Mouse (Mus musculus): ENCODE data around the gene Nr3c2. TPM values are rescaled to one million over a fixed set of nuclear protein-coding genes. Genes with fewer than 3 reads are reported as not detected.
A peak's percentile ranks its signal among the peaks of the same experiment; 100 is the strongest.

Nr3c2 gene
- total RNA-seq, 2 experiments from 2014 or later = 29.1 to 35.6 TPM

GRCm38 (mm10) chr8:77133797-77134385 is 234.6 kb downstream of the Nr3c2 start:
- DNase-seq (ENCODE audit: low spot score in 2 of 2) = no peak
- intact Hi-C loops (cut with DNase I) = no loop called here

GRCm38 (mm10) chr8:77145285-77145684 is 246.0 kb downstream of the Nr3c2 start:
- intact Hi-C loops (cut with DNase I) = no loop called here
- no peak for DNase-seq (ENCODE audit: low spot score in 2 of 2)

- DNase-seq (ENCODE audit: low spot score in 2 of 2) = no peak
- intact Hi-C loops (cut with DNase I) = no loop called here
Measured at GRCm38 (mm10) chr8:77154496-77154895, 255.3 kb downstream of the Nr3c2 start.

GRCm38 (mm10) chr8:77169320-77169719 is 270.1 kb downstream of the Nr3c2 start:
- no peak for DNase-seq (ENCODE audit: low spot score in 2 of 2)
- intact Hi-C loops (cut with DNase I) = no loop called here

GRCm38 (mm10) chr8:77169757-77170438 is 270.7 kb downstream of the Nr3c2 start:
- no peak for DNase-seq (ENCODE audit: low spot score in 2 of 2)
- intact Hi-C loops (cut with DNase I) = no loop called here

GRCm38 (mm10) chr8:77170439-77170759 is 271.2 kb downstream of the Nr3c2 start:
- intact Hi-C loops (cut with DNase I) = no loop called here
- no peak for DNase-seq (ENCODE audit: low spot score in 2 of 2)

GRCm38 (mm10) chr8:77173075-77173657 is 273.9 kb downstream of the Nr3c2 start:
- intact Hi-C loops (cut with DNase I) = no loop called here

GRCm38 (mm10) chr8:77173736-77174135 is 274.5 kb downstream of the Nr3c2 start:
- DNase-seq (ENCODE audit: low spot score in 2 of 2) = no peak
- intact Hi-C loops (cut with DNase I) = no loop called here

More at GRCm38 (mm10) chr8:77173075-77173657, 273.9 kb downstream of the Nr3c2 start:
- DNase-seq (ENCODE audit: low spot score in 2 of 2) = no peak

- intact Hi-C loops (cut with DNase I) = no loop called here
- DNase-seq (ENCODE audit: low spot score in 2 of 2) = no peak
Measured at GRCm38 (mm10) chr8:77175471-77175870, 276.2 kb downstream of the Nr3c2 start.

- DNase-seq (ENCODE audit: low spot score in 2 of 2) = no peak
- intact Hi-C loops (cut with DNase I) = no loop called here
Measured at GRCm38 (mm10) chr8:77176343-77176742, 277.1 kb downstream of the Nr3c2 start.

GRCm38 (mm10) chr8:77185816-77186215 is 286.6 kb downstream of the Nr3c2 start:
- DNase-seq (ENCODE audit: low spot score in 2 of 2) = no peak
- intact Hi-C loops (cut with DNase I) = loop anchor here (5.0 kb wide), 1 partner anchor 799 kb away; no protein-coding TSS in a partner anchor

GRCm38 (mm10) chr8:77186914-77187536 is 287.8 kb downstream of the Nr3c2 start:
- intact Hi-C loops (cut with DNase I) = loop anchor here (5.0 kb wide), 1 partner anchor 800 kb away; no protein-coding TSS in a partner anchor
- no peak for DNase-seq (ENCODE audit: low spot score in 2 of 2)

GRCm38 (mm10) chr8:77187748-77188147 is 288.5 kb downstream of the Nr3c2 start:
- intact Hi-C loops (cut with DNase I) = loop anchor here (5.0 kb wide), 1 partner anchor 800 kb away; no protein-coding TSS in a partner anchor
- no peak for DNase-seq (ENCODE audit: low spot score in 2 of 2)

GRCm38 (mm10) chr8:77188298-77188697 is 289.1 kb downstream of the Nr3c2 start:
- no peak for DNase-seq (ENCODE audit: low spot score in 2 of 2)

GRCm38 (mm10) chr8:77189318-77189717 is 290.1 kb downstream of the Nr3c2 start:
- intact Hi-C loops (cut with DNase I) = loop anchor here (5.0 kb wide), 1 partner anchor 802 kb away; no protein-coding TSS in a partner anchor

More at GRCm38 (mm10) chr8:77188298-77188697, 289.1 kb downstream of the Nr3c2 start:
- intact Hi-C loops (cut with DNase I) = loop anchor here (5.0 kb wide), 1 partner anchor 801 kb away; no protein-coding TSS in a partner anchor

GRCm38 (mm10) chr8:77190393-77190792 is 291.2 kb downstream of the Nr3c2 start:
- intact Hi-C loops (cut with DNase I) = no loop called here
- no peak for DNase-seq (ENCODE audit: low spot score in 2 of 2)

More at GRCm38 (mm10) chr8:77189318-77189717, 290.1 kb downstream of the Nr3c2 start:
- peak; percentile 29 to 30 for DNase-seq (ENCODE audit: low spot score in 2 of 2)

- no peak for DNase-seq (ENCODE audit: low spot score in 2 of 2)
- intact Hi-C loops (cut with DNase I) = no loop called here
Measured at GRCm38 (mm10) chr8:77209297-77209696, 310.1 kb downstream of the Nr3c2 start.

GRCm38 (mm10) chr8:77213893-77214464 is 314.7 kb downstream of the Nr3c2 start:
- intact Hi-C loops (cut with DNase I) = no loop called here
- DNase-seq (ENCODE audit: low spot score in 2 of 2) = no peak

- intact Hi-C loops (cut with DNase I) = no loop called here
- DNase-seq (ENCODE audit: low spot score in 2 of 2) = no peak
Measured at GRCm38 (mm10) chr8:77214665-77215064, 315.4 kb downstream of the Nr3c2 start.

GRCm38 (mm10) chr8:77215191-77215590 is 315.9 kb downstream of the Nr3c2 start:
- intact Hi-C loops (cut with DNase I) = no loop called here
- no peak for DNase-seq (ENCODE audit: low spot score in 2 of 2)
